Mouse (Mus musculus) lung, postnatal 10 days (tissue): ENCODE data around the gene Acvr1.

Experiments
- DNase-seq: peaks from one replicate; pipeline ENCODE4 v3.0.0; 2021

Gene Acvr1

DNA sequence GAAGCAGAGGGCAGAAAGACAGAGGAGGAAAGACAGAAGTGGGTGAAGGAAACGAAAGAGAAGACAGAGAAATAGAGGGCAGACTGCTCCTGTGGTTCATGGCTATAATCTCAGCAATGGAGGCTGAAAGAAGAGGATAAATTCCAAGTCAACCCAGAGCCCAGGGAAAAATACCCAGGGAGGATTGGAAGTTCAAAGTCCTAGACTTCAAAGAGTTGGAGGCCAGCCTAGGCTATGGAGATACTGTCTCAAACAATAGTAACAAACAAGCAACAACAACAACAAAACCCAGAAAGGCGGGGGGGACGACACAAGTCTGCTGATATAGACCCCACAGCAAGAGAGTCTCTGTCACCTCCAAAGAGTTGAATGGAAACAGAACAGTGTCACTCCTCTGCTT lies 14.7 kb downstream of the Acvr1 start:
- DNase-seq, result no peak

DNA sequence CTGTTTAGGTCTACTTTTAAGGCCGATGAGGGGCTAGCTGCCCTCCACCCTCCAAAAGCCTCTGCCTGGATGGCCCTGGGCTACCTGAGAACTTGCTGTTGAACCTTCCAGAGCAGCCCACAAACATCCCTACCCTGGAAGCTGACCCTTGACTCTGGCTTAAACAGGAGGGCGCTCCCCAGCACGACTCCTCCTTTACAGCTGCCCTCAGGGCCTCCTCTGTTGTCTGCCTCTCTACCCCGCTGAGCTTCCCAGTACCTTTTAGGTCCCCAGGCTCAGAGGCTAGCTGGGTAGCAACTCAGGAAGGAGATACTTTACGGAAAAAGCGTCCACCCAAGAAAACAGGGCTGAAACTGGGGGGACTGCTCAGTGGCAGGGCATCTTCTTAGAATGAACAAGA lies 15.1 kb downstream of the Acvr1 start:
- no peak for DNase-seq

DNA sequence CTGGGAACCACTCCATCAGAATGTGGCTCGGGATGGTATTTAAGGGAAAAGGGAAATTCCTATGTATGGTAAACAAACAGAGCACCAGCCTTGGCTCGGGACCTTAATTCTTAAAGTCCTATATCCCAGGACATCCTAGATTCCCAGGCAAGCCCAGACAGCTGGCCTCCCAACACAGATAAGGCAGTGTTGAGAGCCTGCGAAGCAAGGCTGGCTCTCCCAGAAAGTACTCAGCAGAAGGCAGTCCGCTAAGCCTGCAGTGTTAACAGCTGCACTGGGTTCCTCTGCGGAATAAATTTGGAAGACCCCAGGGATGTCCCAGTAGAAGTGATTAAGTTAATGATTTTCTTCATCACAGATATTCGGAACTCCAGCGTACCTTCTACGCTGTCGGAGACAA lies 16.5 kb downstream of the Acvr1 start:
- DNase-seq, result no peak

DNA sequence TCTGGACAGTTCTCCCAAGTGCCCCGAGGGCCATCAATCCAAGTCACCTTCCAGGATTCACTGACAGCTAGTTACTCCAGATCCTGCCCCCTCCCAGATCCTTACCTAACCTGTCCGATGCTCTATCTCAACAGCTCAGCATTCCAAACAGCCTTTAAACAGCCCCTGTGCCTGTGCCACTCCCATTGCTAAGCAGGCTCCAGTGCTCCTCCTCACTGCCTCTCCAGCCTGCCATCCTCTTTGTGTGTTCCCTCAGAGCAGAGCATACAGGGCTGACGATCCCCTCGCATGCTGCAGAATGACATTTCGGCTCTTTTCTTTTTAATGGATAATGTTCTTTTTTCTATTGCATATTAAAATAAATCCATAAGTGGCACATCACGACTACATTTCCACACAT lies 17.0 kb downstream of the Acvr1 start:
- no peak for DNase-seq

DNA sequence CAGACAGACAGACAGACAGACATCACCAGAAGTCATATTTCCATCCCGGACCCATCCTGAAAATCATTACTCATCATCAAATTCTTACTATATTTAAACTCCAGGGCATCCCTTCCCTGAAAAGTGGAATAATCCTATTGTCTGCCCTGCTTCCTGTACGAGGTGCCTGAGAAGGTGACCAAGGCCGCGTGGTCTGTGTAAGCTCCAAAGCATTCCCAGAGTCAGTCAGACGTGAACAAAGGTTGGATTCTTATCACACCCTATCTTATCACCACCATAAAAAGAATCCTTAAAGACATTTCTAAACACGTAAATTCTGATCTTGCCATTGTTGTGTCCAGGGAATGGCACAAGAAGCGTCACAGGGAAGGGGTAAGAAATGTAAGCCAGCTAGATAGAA lies 18.0 kb downstream of the Acvr1 start:
- no peak for DNase-seq

DNA sequence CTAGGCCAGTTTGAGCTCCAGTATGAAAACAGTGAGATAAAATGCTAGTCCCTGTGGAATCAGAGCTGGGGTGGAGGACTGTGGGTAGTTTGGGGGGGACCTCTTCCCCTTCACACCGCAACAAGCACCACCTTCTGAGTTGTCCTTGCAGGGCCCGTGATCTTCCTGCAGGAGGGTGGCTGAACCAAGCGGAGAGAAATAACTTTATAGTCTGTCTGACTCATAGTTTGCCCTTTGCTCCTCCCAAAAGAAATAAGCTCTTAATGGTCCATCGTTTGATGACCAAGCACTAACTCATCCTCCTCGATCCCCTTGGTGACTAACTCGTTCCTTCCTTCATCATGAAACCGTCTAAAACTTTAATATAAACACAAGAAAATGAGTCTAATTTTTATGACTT lies 20.7 kb downstream of the Acvr1 start:
- no peak for DNase-seq

DNA sequence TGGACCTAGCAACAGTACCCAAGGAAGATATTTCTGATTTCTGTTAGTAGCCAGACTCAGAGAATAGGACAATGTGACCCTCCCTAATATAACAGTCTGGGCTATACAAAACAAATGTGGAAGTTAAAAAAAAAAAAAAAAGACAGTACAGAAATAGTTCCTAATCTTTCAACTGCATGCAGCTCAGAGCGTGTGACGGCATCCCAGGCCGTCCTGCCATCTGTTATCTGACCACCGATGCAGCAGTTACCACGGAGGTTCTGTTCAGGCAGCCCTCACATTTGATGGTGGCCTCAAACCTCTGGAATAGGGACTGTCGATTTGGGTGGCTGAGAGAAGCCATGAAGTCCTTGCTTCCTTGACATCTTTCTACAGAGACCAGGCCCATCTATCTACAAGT lies 22.6 kb downstream of the Acvr1 start:
- DNase-seq, result no peak

DNA sequence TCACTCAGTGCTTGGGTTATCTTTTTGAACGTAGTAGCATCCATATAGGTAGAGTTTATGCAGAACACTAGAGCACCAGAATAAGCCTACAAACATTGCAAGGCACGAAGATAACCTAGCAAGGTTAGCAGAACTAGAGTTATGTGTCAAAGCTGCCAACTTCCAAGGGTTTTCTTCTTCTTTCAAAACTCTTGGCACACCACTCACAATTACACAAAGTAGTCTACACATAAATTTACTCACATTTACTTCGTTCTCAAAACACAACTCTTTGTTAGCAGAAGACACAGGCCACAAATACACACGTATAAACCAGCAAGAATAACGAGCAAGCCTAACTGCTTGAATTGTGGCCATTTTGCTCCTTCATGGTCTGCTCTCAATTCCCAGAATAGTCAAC lies 23.7 kb downstream of the Acvr1 start:
- DNase-seq, result no peak

DNA sequence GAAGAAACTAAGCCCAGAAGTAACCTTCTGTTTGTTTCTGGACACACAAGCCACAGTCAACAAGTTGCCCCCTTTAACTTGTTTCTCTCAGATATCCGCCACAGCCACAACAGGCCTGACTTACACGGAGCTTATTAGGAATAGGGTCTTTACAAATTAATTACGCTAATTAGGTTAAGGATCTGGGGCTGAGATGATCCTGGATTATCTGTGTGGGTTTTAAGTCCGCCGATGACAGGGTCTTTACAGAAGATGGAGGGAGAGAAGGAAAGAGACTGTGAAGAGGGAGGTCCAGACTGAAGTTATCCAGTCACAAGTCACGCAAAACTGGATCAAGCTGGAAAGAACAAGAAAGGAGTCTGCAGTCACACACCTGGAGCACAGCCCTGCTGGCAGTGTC lies 28.8 kb downstream of the Acvr1 start:
- DNase-seq, result no peak

DNA sequence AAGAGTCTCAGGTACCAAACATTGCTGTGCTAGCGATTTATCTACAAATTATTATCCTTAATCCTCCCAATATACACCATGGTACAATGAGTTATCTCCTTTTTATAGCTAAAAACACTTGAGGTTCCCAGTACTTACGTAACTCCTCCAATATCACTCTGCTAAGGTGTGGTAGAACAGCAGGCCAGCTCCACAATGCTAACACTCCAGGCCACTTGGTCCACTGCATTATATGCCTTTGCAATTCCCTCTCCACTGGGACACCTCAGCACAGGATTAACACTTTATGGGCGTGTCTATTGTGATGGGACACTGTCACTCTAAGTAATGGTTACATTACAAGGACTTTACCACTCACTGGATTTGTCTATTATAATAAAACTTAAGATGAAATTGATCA lies 30.2 kb downstream of the Acvr1 start:
- no peak for DNase-seq

DNA sequence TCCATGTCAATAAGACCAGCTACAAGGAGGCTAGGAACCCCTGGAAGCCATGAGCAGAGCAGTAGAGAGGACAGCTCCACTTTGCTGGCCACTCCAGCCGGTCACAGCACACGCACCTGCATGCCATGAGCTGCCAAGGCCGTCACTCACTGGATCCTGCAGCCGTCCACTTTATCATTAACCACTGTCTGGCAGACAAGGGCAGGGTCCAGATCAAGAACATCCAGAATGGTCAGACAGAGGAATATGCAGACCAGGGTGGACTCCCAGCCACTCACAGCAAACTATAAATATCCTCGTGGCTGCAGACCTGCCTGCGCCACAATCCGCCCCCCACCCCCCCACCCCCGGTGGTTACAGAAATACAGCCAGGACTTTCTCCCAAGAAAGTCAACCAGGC lies 31.7 kb downstream of the Acvr1 start:
- DNase-seq, result no peak

DNA sequence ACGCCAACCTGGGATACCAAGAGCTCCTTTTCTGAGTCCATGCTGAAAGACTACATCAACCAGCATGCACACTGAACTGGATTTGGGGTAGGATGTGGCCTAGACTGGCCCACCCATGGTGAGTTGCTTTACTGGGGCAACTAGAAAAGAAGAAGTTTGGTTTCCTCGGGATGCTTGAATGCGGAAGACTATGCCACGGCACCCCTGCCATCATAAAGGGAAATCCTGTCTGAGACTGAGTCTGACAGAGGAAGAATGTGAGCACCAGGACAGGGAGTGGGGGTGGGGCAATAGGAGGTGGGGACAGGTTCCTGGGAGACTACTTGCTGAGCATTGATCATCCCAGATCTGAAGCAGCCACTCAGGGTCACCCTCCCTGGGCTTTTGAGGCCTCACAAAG lies 32.6 kb downstream of the Acvr1 start:
- no peak for DNase-seq

DNA sequence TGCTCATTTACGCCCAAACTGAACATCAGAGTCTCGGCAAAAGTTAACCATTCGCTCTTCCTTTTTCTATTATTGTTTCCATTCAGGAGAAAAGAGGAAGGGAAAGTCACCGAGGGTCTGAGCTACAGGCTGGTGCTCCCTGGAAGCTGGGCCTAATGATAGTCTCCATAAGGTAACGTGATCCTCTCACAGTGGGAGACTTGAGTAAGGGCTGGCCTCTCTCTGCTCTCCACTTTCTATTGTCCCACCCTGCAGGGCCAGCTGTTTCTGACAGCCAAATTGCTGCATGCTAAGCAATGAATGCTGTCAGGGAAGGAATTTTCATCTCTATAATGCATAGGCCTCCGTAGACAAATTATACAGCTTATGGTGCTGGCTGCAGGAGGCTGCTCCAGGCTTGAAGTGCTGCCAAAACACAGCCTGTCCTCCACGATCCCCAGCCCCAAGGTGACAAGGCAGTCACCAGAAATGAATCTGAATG lies 33.4 kb downstream of the Acvr1 start:
- no peak for DNase-seq

DNA sequence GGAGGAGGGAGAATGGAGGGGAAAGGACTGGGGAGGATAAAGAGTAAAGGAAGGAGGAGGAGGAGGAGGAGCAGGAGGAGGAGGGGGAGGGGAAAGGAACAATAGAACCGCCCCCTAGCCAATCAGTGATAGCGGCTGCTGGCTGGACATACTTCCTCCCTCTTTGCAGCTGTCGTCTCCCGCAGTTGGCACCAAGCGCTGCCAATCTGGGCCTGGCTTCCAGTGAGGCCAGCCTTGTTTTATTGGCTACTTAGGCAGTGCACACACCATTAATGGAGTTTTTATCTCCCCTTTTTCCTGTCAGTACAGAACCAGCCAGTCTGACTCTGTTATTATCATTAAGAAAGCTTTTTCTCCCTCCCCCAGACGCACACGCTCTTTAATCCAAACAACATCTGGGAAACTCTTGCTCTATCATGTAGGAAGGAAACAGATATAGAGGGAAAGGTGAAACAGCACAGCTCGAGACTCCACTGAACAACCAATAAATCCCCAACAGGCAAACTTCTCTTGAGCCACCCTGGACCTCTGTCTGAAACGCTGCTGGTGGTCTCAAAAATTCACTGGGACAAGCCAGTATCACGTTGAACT lies 34.6 kb downstream of the Acvr1 start:
- DNase-seq, result peak; percentile 90

DNA sequence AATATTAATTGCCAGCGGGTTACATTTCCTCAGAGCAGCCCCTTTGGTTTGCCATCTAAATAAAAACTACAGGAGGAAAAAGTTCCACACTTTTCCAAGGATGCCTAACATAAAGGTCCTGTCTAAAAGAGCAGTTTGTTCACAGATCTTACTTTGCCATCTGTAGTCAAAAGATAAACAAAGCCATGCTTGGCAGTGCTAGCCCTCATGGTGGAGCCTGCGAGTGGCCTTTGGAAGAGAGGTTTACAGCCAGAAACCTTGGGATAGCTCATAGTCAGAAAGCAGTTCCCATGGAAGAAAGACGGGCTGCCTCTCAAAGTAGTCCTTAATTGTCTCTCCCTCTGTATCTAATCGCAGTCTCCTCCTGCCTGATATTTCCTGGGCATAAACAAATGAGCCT lies 36.4 kb downstream of the Acvr1 start:
- DNase-seq, result no peak

DNA sequence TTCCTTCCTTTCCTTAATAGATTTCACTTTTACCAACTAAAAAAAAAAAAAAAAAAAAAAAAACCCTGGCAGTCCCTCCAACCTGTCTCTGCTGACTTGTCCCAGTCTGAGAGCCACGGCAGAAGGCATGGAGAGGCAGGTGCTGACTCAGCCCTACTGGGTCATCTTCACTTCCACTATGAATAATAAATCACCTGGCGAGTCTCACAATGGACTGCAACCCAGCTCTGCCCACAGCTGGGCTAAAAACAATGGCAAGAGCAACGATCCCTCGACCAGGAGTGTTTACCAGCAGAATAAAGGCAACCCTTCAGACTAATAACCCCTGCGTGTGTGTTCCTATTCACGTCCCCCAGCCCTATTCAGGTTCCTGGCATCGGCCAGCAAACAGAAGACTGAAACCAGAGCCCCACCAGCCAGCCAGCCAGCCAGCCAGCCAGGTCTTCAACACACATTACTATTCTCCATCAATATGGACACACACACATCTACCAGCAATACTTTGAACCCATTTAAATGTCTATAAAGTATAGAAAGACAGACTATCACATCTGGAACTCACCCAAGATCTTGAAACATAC lies 37.0 kb downstream of the Acvr1 start:
- DNase-seq, result no peak

DNA sequence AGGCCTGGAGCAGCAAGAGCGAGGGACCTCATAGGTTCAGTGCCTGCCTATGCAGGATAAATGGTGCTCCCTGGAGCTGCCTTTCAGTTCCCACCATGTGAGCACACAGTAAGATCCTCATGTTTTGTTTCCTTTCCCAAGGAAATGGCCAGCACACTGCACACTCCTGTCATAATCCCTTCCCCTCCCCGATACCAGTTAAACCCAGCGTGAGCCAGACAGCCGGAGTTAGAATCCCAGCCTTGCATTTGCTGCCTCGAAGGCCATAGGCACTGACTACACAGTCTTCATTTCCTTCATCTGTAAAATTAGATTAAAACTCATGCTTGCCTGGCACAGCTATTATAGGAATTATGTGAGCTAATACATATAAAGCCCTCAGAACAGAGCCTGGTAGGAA lies 37.6 kb downstream of the Acvr1 start:
- DNase-seq, result no peak

DNA sequence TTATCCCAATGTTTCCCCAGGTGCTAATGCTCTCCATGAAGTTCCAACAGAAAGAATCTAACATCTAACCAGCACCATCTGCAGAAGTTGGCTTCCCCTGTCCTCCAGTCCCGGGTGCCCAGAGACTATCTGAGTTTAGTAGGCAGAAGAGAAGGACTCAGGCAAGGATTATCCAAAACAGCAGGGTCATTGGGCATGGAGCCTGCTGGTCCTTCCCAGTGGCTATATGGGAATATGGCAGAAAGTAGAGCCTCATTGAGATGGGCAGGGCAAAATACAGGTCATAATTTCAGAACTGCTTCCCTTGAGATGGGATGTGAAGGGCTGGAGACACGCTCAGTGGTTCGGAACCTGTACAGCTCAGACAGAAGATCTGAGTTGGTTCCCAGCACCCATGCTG lies 39.2 kb downstream of the Acvr1 start:
- no peak for DNase-seq

DNA sequence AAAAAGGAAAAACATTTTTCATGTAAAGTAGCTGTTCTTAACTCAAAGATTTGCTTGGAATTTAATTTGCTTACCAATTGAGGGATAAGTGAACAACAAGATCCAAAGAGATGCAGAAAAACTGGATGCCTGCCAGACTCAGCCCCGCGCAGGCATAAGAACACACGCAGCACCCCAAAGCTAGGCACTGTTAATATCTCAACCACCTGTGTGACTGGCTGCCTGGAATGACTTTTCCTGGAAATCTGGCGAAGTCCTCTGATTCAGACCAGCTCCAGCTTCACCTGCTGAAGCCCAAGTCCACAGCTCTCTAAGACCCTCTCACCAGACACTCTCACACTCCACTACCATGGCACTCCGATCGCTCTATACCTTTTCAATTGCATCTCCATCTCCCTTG lies 42.6 kb downstream of the Acvr1 start:
- DNase-seq, result no peak

DNA sequence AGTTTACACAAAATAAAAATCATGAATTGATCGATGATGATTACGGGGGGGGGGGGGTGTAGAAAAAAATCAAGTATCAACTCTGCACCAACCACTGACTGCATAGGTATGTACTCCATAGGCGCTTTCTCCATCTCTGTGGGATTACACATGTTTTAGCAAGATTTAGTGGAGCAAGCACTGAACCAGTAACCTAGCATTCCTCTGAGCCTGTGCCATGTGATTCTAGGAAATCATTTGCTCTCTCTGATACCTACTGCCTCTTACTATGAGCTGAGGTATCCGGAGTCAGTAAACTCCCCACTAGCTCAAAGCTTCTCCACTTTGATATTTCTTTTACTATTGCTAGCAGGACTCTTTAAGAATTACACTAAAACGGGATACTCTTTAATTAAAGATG lies 43.1 kb downstream of the Acvr1 start:
- DNase-seq, result no peak

DNA sequence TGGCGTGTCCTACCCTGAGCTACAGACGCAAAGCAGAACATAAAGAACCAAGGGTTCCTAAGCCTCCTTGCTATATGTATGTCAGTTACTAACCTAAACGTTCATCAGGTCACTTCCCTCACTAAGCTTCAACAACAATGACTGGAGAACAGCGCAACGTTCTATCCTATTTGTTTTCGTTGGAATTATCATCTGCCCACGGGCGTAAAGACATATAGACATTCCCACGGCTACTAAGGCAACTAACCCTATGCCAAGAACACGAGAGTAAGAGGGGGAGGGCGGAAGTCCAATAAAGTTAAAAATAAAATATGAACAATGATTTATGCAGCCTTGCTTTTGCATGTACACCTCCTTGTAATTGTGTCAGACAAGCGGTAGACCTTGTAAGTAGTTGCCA lies 43.9 kb downstream of the Acvr1 start:
- DNase-seq, result no peak

DNA sequence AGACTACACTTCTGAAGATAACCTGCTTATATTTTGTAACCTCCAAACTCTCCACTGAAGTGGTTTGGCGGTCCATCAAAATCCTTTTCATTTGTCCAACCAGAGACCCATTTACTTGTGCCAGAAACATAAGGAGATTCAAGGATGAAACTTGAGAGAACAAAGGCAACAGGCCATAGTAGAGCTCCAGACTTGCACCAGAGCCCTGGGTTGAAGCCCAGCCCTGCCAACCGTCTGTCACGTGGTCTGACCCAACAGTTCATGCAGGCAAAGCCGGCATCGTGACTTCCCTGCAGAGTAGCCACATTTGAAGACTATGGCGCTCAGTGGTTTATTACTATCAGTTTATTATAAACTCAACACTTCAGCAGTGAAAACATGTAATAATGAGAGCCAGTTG lies 45.3 kb downstream of the Acvr1 start:
- DNase-seq, result no peak

DNA sequence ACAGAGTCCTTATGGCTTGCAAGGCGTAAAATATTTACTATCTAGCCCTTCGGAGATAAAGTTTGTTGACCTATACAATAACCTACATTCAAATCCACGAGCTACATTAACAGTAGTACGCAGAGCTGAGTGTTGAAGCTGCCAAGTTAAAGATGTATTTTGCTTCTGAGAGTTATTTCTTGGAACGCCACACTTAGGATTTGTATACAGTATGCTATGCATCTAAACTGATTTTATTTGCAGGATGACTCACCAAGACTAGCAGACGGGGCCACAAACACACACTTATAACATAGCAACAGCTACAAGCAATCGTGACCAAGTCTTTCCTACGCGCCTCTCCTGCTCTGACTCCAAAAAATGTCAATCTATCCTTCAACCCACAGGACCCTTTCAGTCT lies 46.2 kb downstream of the Acvr1 start:
- DNase-seq, result no peak

DNA sequence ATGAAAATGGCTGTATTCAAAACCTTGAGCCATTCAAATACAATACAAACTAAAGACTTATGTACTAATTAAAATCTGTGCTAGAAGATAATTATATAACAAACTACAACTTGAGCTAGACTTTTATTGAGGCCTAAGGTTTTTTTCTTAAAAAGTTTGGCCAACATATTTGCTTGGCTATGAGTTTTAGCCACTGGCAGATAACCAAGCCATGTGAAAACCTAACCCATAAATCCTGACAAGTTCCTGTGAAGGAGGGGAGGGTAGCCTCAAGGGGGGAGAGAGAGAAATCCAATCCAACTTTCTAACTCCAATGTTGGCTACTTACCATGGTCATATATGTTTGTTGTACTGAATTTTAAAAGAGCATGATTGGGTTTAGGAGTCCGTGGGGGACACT lies 48.4 kb downstream of the Acvr1 start:
- DNase-seq, result no peak

DNA sequence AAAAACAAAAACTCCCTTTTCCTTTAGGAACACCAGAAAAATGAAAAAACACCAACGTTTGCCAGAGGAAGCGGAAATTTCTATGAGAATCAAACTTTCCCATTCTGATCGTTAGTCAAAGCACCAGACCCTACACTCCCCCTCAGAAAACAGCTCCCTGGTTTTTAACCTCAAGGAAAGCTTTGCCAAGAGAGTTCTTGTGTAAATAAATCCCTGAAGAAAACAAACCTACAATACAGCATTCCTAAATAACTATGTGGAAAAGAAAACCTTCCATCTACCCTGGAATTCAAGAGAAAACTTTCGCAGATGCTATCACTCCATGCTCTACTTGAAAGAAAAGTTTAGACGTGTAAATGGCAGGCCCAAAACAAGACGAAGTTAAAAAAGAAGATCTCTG lies 50.0 kb downstream of the Acvr1 start:
- DNase-seq, result no peak

DNA sequence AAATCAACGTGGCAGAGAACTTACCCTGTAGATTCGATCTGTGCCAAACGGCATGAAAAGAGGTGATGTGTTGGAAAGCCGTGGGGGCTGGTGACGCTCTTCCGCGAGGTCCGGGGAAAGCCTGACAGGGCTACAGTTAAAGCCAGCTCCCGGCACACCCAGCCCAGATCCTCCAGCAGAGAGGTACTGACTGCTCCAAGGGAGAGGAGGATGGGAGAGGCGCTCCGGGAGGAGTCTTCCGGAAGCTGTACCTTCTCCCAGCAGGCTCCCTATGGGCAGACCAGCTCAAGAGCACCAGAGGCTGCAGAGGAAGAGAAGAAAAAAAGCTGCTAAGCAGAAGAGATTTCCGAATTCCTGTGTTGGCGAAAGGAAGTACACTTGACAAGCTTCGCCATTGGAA lies 51.0 kb downstream of the Acvr1 start:
- peak; percentile 36 for DNase-seq
